Mouse (Mus musculus): ENCODE measurements around the gene Ccdc162.
A peak's percentile ranks its signal among the peaks of the same experiment; 100 is the strongest.

The Ccdc162 gene

DNA sequence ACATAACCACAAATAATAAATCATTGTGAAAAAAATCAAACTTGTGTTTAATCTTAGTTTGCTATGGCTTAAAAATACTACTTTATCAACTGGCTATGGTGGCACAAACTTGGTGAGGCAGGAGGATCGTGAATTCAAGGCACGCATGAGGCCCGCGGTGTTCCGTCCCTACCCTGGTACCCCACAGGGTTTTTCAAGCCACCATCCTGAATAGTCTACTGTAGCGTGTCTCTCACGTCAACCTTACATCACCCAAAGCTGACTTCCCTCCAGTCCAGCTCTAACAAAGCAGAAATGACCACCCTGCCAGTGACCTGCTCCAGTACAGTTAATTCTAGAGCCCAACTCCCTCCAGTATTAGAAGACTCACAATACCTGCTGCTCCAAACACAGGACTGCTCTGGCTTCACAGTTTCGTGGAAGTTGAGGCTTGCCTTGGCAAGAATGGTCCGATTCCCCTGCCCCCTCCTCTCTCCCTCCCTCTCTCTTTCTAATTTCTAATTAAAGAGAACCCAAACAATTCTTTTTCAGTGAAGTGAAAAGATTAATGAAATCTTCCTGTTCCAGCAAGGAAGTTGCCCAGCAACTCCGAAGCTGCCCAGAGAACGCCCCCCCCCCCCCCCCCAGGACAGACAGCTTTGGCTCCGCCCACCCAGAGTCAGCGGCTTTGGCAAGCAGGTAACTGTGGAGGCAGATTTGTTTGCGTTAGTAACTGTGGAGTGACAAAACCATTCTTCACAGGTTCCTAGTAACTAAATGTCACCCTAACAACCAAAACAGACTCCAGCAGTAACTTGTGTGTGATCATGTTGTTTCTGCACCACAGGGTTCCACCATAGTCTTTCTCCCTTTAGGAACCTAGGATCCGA is at the start of gene Ccdc162:
Ccdc162 (minus strand) TSS at position 606 of the 869 bp plus-strand sequence.
- DNase-seq (ENCODE audit: low spot score in 2 of 2), result no peak

GRCm38 (mm10) chr10:41765586-41765985 is 49.2 kb upstream of the Ccdc162 start:
- no peak for DNase-seq (ENCODE audit: low spot score in 2 of 2)

- no peak for DNase-seq (ENCODE audit: low spot score in 2 of 2)
These were observed 47.4 kb upstream of the Ccdc162 start for GRCm38 (mm10) chr10:41763741-41764385.

- no peak for DNase-seq (ENCODE audit: low spot score in 2 of 2)
These were observed 44.4 kb upstream of the Ccdc162 start for GRCm38 (mm10) chr10:41760866-41761265.

DNA sequence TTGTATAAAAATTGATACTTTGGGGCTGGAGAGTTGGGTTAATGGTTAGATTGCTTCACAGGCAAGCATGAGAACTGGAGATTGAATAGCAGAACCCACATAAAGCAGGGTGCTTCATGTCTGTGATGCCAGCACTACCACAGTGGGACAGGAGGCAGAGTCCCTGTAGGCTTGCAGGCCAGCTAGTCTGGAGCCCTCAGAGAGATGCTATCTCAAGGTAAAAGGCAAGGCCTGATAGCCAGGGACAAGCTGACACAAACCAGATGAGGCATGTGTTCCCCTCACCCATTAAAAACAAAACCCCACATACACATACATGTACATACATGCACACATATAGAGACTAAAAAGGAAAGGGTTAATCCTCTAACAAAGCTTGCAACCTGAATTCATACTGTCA is 41.6 kb upstream of the Ccdc162 start:
- DNase-seq (ENCODE audit: low spot score in 2 of 2), result no peak

- no peak for DNase-seq (ENCODE audit: low spot score in 2 of 2)
These were observed 40.8 kb upstream of the Ccdc162 start for GRCm38 (mm10) chr10:41757226-41757625.

- peak in 1 of 2 experiments; percentile 12 for DNase-seq (ENCODE audit: low spot score in 2 of 2)
These were observed 35.5 kb upstream of the Ccdc162 start for GRCm38 (mm10) chr10:41751867-41752480.

GRCm38 (mm10) chr10:41749306-41749705 is 32.9 kb upstream of the Ccdc162 start:
- no peak for DNase-seq (ENCODE audit: low spot score in 2 of 2)

DNA sequence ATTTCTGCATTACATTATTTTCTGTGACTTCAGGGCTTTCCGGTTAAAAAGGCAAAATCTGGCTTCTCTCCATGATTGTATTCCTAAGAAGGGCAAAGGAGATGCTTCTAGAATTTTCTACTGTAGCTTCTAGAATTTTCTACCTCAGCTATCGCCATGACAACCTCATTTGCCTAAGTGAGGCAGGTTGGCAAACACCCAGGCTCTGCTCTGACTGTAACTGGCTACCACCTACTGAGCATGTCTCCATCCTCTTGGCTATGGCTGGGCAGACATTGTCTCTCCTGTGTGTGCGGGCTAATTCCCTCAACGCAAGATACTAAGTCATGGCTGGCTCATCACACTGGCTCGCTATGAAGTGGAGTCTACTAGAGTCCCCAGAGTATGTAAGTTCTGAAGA is 30.1 kb upstream of the Ccdc162 start:
- no peak for DNase-seq (ENCODE audit: low spot score in 2 of 2)

- no peak for DNase-seq (ENCODE audit: low spot score in 2 of 2)
These were observed 27.6 kb upstream of the Ccdc162 start for GRCm38 (mm10) chr10:41744006-41744405.

DNA sequence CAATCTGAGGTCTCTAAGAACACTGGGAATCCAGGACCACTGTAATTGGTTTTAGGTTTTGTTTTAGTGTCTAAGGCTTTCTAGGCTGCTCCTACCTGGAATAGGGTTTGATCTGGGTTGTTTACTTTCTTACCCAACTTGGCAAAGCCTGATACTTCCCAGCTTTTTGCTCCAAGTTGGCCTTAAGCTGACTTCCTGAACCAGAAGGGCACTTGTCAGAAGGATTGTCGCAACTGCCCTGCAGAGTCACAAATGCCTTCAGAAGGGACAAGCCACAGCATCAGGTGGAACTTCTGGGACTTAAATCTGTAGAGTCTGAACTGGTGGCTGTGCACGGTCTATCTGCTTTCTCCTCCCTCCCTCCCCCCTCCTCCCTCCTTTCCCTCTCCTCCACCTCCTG is 23.8 kb upstream of the Ccdc162 start:
- no peak for DNase-seq (ENCODE audit: low spot score in 2 of 2)

GRCm38 (mm10) chr10:41737245-41737644 is 20.8 kb upstream of the Ccdc162 start:
- no peak for DNase-seq (ENCODE audit: low spot score in 2 of 2)

DNA sequence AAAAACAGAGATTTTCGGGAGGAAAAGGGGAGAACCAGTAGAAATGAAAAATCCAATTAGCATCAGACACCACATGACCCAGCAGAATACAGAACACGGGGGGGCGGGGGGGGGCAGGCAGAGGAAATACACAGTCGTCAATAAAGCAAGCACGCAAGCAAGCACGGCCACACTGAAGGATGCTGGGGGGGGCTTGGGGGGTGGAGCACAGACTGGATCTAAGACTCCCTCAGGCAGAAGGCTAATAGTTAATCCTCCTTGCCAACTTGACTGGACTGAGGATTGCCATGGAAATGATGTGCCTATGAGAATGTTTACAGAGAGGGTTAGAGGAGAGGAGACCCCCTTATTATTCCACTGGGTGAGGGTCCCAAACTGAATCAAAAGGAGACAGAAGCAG is 19.0 kb upstream of the Ccdc162 start:
- no peak for DNase-seq (ENCODE audit: low spot score in 2 of 2)

DNA sequence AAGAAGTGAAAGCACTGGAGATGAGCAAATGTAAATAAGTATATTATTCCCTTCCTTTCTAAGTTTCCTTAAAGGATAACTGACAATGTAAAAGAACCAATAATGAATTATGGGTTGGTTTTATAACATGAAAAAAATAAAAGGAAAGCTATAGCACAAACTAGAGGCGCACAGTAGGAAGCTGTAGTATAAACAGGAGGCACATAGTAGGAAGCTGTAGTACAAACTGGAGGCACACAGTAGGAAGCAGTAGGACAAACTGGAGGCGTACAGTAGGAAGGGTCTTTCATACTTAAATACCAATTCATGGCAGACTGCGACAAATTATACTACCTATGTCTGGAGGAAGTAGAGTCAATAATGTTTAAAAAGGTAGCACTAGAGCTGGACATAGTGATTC is 16.8 kb upstream of the Ccdc162 start:
- no peak for DNase-seq (ENCODE audit: low spot score in 2 of 2)

DNA sequence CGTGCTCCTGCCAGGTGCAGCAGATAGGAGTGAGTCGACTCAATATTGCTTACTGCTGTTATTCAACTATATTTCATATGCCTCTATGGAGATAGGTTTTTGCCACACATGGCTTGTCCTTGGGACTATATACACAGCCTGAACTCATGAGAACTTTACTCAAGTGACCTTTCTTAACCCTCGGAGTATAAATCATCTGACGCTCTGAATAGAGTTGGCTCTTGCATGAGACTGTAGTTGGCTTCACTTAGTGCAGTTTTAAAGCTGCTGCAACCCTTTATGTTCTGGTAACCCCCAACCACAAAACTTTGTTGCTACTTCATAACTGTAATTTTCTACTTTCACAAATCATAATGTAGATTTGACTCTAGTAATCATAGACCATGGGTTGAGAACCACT is 15.5 kb upstream of the Ccdc162 start:
- no peak for DNase-seq (ENCODE audit: low spot score in 2 of 2)

GRCm38 (mm10) chr10:41730746-41731145 is 14.3 kb upstream of the Ccdc162 start:
- no peak for DNase-seq (ENCODE audit: low spot score in 2 of 2)

GRCm38 (mm10) chr10:41726215-41726614 is 9.8 kb upstream of the Ccdc162 start:
- DNase-seq (ENCODE audit: low spot score in 2 of 2), result no peak

GRCm38 (mm10) chr10:41719587-41719986 is 3.2 kb upstream of the Ccdc162 start:
- DNase-seq (ENCODE audit: low spot score in 2 of 2), result no peak

- no peak for DNase-seq (ENCODE audit: low spot score in 2 of 2)
These were observed 877 bp downstream of the Ccdc162 start for GRCm38 (mm10) chr10:41715557-41715956.

DNA sequence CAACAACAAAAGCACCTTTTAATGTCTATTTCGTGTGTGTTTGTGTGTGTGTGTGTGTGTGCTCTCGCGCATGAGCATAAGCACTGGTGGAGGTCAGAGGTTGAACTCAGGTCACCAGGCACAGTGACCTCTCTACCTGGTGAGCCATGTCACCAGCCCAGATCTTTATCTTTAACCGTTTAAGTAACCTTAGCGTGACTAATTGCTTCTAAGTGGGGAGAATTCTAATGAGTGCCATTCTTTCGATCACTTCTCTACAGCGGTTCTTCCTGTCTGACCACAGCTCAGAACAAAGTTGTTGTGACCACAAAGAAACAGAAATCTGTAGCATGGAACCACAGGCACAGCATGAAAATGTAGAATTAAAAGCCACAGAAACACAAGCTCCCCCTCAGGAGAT is 5.0 kb downstream of the Ccdc162 start:
- DNase-seq (ENCODE audit: low spot score in 2 of 2), result no peak

DNA sequence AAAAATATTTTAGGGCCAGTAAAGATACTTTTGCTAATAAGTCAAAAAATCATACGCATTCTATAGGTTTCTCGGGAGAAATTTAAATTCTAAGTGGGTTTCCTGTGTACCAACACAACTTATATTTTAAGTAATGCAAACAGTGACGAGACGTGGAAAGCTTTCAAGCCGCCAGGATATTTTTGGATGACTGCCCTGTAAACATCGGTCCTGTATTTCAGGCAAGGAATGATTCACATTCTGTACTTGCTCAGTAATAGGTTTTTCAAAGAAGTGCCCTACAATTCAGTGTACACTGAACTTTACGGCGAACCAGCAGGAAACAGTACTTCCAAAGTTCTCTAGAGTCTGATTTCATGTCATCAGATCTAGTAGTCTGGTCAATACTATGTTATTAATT is 5.7 kb downstream of the Ccdc162 start:
- no peak for DNase-seq (ENCODE audit: low spot score in 2 of 2)

DNA sequence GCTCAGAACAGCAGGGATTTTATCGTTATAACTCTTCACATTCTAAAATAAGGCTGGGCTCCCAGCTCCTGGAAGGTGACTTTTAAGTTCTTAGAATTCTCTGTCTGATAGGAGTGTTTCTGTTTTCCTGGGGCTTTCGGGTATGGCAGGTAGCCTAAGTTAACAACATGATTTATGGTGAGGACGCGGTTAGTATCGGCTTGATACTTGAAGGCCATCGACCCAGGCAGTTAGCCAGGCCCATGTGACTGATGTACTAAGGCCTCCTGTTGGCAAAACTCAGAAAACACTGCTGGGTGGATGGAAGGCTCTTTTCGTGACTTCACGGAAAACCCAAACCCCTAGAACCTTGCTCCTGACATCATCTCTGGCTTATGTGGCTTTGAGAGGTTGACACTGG is 7.1 kb downstream of the Ccdc162 start:
- no peak for DNase-seq (ENCODE audit: low spot score in 2 of 2)

- DNase-seq (ENCODE audit: low spot score in 2 of 2), result no peak
These were observed 16.8 kb downstream of the Ccdc162 start for GRCm38 (mm10) chr10:41699669-41700068.
